Mouse (Mus musculus): ENCODE results near the gene Rab3il1. TPM values are rescaled to one million over a fixed set of nuclear protein-coding genes. Genes with fewer than 3 reads are reported as not detected.

The Rab3il1 gene
- polyA plus RNA-seq, 1 experiment from 2014 or later, result 22.5 TPM

DNA sequence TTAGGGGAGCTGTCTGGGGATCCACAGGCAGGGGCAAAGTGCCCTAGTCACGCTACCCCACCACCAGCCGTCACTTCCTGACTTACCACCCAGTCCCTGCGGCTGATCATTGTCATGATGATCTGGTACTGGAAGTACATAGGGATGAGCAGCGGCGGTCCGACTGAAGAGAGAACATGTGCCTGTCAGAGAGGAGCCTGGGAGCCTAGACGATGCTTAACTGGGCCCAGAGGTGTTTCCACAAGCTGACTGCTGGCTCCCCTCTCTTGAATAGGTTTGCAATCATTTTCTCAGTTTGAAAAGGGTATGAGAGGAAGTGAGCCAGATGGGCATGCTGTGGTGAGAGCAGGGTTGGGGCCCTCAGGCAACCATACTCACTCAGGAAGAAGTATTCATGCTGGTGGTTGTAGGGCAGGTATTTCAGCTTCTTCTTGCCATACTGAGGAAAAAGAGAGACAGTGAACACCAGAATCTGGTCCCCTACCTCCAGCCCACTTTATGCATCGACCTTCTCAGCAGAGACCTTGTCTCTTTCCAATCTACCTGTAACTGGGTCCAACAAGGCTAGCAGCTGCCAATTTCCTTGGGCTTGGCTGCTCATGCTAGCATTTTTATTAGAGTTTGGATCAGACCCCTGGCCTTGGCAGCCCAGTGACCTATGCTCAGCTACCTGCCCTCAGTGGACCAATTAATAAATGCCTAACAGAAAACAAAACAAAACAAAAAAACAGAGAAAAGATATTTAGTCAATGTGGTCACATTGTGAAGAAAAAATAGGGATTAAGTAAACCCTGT lies 68.9 kb downstream of the Rab3il1 start:
- Histone ChIP-seq H3K36me3 (peaks cover 94% of the 10 kb centered on the region), H3K27ac (replicated peaks) (no peak overlapping the region; the same call in 1 of the 2 replicates), H3K27me3 (replicated peaks) (no peaks in the 10 kb centered on the region), H3K9ac (replicated peaks) (no peak overlapping the region), H3K4me2 (no peak overlapping the region), H3K9me3 (replicated peaks) (no peaks in the 10 kb centered on the region), H3K4me3 (replicated peaks) (no peak overlapping the region), H3K4me1 (0 out of 2 replicates have a peak, but pooled peaks cover 4% of the 10 kb centered on the region)
- ATAC-seq (ENCODE audit: low FRiP score), result no peak
- 92% methylated on average over 8 of the region's 8 CpGs for WGBS

DNA sequence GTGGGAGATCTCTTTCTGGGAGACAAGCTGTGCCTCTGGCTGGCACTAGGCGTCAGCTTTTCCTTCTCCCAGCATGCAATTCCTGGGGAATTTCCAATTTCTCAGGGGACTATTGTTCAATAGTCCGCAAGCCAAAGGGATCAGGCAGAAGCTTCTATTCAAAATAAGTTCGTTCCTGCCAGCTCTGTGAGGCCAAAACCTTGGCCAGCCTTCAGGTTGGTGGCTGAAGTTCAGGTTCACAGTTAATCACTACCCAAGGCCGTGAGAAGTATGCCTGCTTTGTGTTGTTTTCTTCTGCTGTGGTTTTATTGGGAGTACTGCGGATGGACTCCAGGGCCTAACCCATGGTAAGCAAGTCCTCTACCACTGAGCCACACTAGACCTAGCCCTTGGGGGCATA lies 69.7 kb downstream of the Rab3il1 start:
- H3K36me3 ChIP-seq, result peaks cover 94% of the 10 kb centered on the region

DNA sequence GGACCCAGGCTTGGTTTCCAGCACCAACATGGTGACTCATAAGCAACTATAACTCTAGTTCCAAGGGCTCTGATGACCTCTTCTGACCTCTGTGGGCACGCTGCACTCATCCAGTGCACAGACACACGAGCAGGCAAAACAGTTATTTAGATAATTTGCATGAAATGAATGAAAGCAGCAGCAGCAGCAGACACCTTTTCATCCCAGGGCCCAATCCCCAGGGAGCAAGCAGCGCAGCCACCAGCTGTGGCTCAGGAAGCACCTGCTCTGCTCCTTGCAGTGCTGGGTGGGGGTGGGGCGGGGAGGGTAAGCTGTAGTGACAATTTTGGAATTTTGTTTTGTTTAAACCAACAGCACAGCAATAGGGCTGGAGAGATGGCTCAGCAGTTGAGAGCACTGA lies 70.4 kb downstream of the Rab3il1 start:
- Histone ChIP-seq H3K9ac (replicated peaks) (no peak overlapping the region), H3K4me1 (0 out of 2 replicates have a peak, but pooled peaks cover 4% of the 10 kb centered on the region), H3K36me3 (peaks cover 95% of the 10 kb centered on the region), H3K4me2 (no peak overlapping the region), H3K27me3 (replicated peaks) (no peaks in the 10 kb centered on the region), H3K9me3 (replicated peaks) (no peaks in the 10 kb centered on the region), H3K4me3 (replicated peaks) (no peak overlapping the region), H3K27ac (replicated peaks) (peak overlapping the region; percentile 61)
- WGBS, result 55% methylated on average over 4 of the region's 4 CpGs
- ATAC-seq (ENCODE audit: low FRiP score), result no peak

More for the DNA sequence above, 69.7 kb downstream of the Rab3il1 start:
- WGBS, result 66% methylated on average over 5 of the region's 5 CpGs
- H3K27ac ChIP-seq (replicated peaks), result peak overlapping the region; percentile 61
- H3K4me2 ChIP-seq, result no peak overlapping the region
- no peaks in the 10 kb centered on the region for H3K9me3 ChIP-seq (replicated peaks)
- peak; percentile 36; the same call in 1 of the 2 replicates for ATAC-seq (ENCODE audit: low FRiP score)
- no peaks in the 10 kb centered on the region for H3K27me3 ChIP-seq (replicated peaks)
- no peak overlapping the region for H3K4me3 ChIP-seq (replicated peaks)
- H3K9ac ChIP-seq (replicated peaks), result no peak overlapping the region
- 0 out of 2 replicates have a peak, but pooled peaks cover 4% of the 10 kb centered on the region for H3K4me1 ChIP-seq

DNA sequence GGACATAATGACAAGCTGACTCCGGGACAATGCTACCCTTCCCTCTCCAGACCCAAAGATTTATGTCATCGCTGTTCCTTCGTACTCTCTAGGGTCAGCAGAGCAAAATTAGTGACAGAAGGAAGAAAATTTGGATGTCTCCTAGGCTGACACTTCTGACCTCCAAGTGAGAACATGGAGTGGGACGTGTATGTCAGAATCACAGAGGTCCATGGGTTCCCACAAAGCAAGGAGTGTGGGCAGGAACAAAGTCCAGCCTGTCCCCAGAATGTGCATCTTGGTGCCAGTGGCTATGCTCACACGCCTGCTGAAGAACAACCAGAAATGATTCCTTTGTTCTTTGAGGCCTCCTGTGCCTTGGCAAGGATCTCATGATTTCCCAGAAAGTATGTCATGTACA lies 71.7 kb downstream of the Rab3il1 start:
- Histone ChIP-seq H3K9ac (replicated peaks) (no peak overlapping the region), H3K27ac (replicated peaks) (no peak overlapping the region), H3K36me3 (peaks cover 96% of the 10 kb centered on the region), H3K4me3 (replicated peaks) (no peak overlapping the region), H3K9me3 (replicated peaks) (no peaks in the 10 kb centered on the region), H3K27me3 (replicated peaks) (no peaks in the 10 kb centered on the region), H3K4me2 (no peak overlapping the region), H3K4me1 (0 out of 2 replicates have a peak, but pooled peaks cover 4% of the 10 kb centered on the region)
- 84% methylated on average over 5 of the region's 5 CpGs for WGBS
- no peak for ATAC-seq (ENCODE audit: low FRiP score)

DNA sequence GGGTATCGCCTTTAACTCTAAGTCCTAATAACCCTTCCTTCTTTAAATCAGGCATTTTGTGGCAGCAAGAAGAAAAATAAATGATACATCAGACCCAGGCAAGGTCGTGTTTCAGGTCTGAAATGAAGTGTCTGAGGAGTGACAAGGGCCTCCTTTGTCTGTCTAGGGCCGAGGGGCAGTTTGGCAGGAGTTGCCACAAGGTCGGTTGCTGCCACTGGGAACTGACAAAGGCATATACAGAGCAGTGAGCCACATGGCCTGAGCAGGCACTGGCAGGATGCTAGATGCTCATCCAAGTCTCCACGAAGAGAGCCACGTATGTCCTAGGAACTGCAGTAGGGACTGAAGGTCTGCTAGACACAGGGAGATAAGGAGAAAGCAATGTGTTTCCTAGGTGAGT lies 76.9 kb downstream of the Rab3il1 start:
- no peak overlapping the region for H3K4me2 ChIP-seq
- no peak for ATAC-seq (ENCODE audit: low FRiP score)

DNA sequence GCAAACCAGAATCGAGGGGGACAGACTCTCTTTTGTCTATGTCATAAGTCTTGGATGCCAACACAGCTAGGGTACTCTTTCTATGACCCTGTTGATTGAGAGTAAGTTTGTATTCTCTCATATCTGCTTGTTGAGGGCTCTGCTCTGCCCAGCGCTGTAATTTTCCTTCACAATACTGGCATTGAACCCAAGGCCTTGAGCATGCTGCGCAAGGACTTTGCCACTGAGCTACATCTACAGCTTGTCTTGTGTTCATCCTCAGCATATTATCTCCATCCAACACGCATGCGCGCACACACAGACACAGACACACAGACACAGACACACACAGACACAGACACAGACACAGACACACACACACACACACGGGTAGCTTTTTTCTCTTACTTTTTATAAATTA lies 78.9 kb downstream of the Rab3il1 start:
- ATAC-seq (ENCODE audit: low FRiP score), result no peak
- no peaks in the 10 kb centered on the region for H3K4me1 ChIP-seq
- H3K27me3 ChIP-seq (replicated peaks), result no peaks in the 10 kb centered on the region
- no peak overlapping the region for H3K9ac ChIP-seq (replicated peaks)
- H3K36me3 ChIP-seq, result peaks cover 96% of the 10 kb centered on the region
- no peaks in the 10 kb centered on the region for H3K9me3 ChIP-seq (replicated peaks)
- H3K27ac ChIP-seq (replicated peaks), result no peak overlapping the region
- no peak overlapping the region for H3K4me3 ChIP-seq (replicated peaks)
- no peak overlapping the region for H3K4me2 ChIP-seq
- 87% methylated on average over 7 of the region's 7 CpGs for WGBS

More for the DNA sequence above, 76.9 kb downstream of the Rab3il1 start:
- Histone ChIP-seq H3K9ac (replicated peaks) (no peak overlapping the region), H3K4me3 (replicated peaks) (no peak overlapping the region), H3K27ac (replicated peaks) (no peak overlapping the region), H3K36me3 (peaks cover 98% of the 10 kb centered on the region), H3K9me3 (replicated peaks) (no peaks in the 10 kb centered on the region), H3K4me1 (no peaks in the 10 kb centered on the region), H3K27me3 (replicated peaks) (no peaks in the 10 kb centered on the region)
- WGBS, result 84% methylated on average over 6 of the region's 6 CpGs

DNA sequence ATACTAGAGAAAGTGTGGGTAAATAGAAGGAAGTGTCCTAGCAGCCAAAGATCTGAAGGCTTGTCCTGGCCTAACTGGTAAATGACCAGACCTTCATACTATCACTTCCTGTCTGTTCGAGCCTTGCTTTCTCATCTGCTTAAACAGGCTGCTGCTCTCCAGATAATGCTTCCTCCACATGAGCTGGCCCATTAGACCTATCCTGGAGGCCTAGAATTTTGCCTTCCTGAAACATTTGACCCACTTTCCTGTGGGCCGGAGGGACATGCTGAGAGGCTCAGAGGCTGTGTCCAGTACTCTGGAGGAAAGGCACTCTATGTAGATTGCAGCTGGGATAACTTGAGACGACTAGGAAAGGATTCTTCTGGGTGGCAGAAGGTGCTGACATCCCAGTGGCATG lies 80.6 kb downstream of the Rab3il1 start:
- Histone ChIP-seq H3K36me3 (peaks cover 96% of the 10 kb centered on the region), H3K27me3 (replicated peaks) (no peaks in the 10 kb centered on the region), H3K27ac (replicated peaks) (no peak overlapping the region), H3K4me1 (no peaks in the 10 kb centered on the region), H3K4me2 (no peak overlapping the region), H3K9me3 (replicated peaks) (no peaks in the 10 kb centered on the region), H3K4me3 (replicated peaks) (no peak overlapping the region), H3K9ac (replicated peaks) (no peak overlapping the region)
- ATAC-seq (ENCODE audit: low FRiP score), result no peak
- 89% methylated on average over 3 of the region's 3 CpGs for WGBS

DNA sequence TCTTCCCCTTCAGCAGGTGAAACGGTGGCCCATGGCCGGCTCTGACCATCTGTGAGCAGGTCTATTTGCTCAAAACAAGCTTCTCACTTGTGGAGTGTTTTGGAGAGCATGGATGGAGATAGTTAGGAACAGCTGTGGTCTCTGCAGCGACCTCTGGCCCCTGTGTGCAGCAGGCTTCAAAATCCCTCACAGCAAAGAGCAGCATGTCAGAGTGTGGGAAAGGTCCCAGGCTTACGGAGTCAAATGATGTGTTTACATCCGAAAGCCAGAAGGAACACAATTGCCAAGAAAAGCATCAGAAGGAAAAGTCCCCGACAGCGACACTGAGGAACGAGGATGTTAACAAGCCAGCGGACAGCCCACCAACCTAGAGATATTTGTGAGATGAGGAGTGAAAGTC lies 84.0 kb downstream of the Rab3il1 start:
- Histone ChIP-seq H3K9me3 (replicated peaks) (no peaks in the 10 kb centered on the region), H3K36me3 (peaks cover 96% of the 10 kb centered on the region), H3K27ac (replicated peaks) (no peak overlapping the region), H3K4me2 (no peak overlapping the region), H3K27me3 (replicated peaks) (no peaks in the 10 kb centered on the region), H3K4me1 (no peaks in the 10 kb centered on the region), H3K4me3 (replicated peaks) (no peak overlapping the region), H3K9ac (replicated peaks) (no peak overlapping the region)
- no peak for ATAC-seq (ENCODE audit: low FRiP score)
- WGBS, result 87% methylated on average over 9 of the region's 9 CpGs

DNA sequence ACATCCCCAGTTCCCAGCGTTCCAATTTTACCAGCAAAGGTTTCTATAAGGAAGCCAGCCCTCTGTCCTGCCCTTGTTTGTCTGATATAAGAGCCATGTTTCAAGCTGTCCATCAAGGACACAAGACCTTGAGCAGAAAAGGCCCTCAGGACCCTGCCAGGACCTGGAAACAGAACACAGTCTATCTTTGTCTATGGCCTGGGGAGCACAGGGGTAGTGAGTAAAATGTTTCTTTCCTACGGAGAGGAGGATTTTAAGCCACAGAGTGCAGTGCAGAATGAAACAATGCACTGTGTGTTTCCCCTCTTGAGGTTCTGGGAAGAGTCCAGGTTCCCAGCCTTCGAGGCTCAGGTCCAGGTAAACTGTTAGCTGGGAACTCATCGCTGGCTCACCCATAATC lies 85.5 kb downstream of the Rab3il1 start:
- H3K27ac ChIP-seq (replicated peaks), result no peak overlapping the region
- peaks cover 98% of the 10 kb centered on the region for H3K36me3 ChIP-seq
- no peaks in the 10 kb centered on the region for H3K9me3 ChIP-seq (replicated peaks)
- H3K9ac ChIP-seq (replicated peaks), result no peak overlapping the region
- WGBS, result 92% methylated on average over 4 of the region's 4 CpGs
- no peak overlapping the region for H3K4me3 ChIP-seq (replicated peaks)
- no peaks in the 10 kb centered on the region for H3K4me1 ChIP-seq
- H3K4me2 ChIP-seq, result no peak overlapping the region
- ATAC-seq (ENCODE audit: low FRiP score), result no peak
- H3K27me3 ChIP-seq (replicated peaks), result no peaks in the 10 kb centered on the region

Other genes starting within 250 kb of the Rab3il1 start
- not detected in 2 replicates for gene Scgb2a2, start 154.1 kb upstream of the Rab3il1 start, polyA plus RNA-seq (2015; fragmentation: Nextera tagmentation; extraction: Ambion mirVana)
- gene Incenp, start 102.1 kb upstream of the Rab3il1 start, polyA plus RNA-seq (2015; fragmentation: Nextera tagmentation; extraction: Ambion mirVana), result 21.8 and 45.8 TPM in 2 replicates
- 1,798 and 1,858 TPM in 2 replicates for gene Fth1, start 21.1 kb upstream of the Rab3il1 start, polyA plus RNA-seq (2015; fragmentation: Nextera tagmentation; extraction: Ambion mirVana)
- 2.1 and 2.3 TPM in 2 replicates for gene Best1, start within 50 bp of the Rab3il1 start, polyA plus RNA-seq (2015; fragmentation: Nextera tagmentation; extraction: Ambion mirVana)
- 30.3 and 32.3 TPM in 2 replicates for gene Fads3, start 39.9 kb downstream of the Rab3il1 start, polyA plus RNA-seq (2015; fragmentation: Nextera tagmentation; extraction: Ambion mirVana)
- gene Fads2, start 100.1 kb downstream of the Rab3il1 start, polyA plus RNA-seq (2015; fragmentation: Nextera tagmentation; extraction: Ambion mirVana), result 163 and 165 TPM in 2 replicates
- 146 and 157 TPM in 2 replicates for gene Fads1, start 181.2 kb downstream of the Rab3il1 start, polyA plus RNA-seq (2015; fragmentation: Nextera tagmentation; extraction: Ambion mirVana)
- gene Tmem258, start 202.3 kb downstream of the Rab3il1 start, polyA plus RNA-seq (2015; fragmentation: Nextera tagmentation; extraction: Ambion mirVana), result 353 and 355 TPM in 2 replicates
- 22.8 and 42.1 TPM in 2 replicates for gene Fen1, start 202.5 kb downstream of the Rab3il1 start, polyA plus RNA-seq (2015; fragmentation: Nextera tagmentation; extraction: Ambion mirVana)
- gene Myrf, start 239.1 kb downstream of the Rab3il1 start, polyA plus RNA-seq (2015; fragmentation: Nextera tagmentation; extraction: Ambion mirVana), result 0.79 and 1.7 TPM in 2 replicates